Mouse (Mus musculus) embryonic facial prominence, embryonic 14.5 days (tissue): ENCODE data around the gene Mdga1. TPM values are rescaled to one million over a fixed set of nuclear protein-coding genes. Genes with fewer than 3 reads are reported as not detected.

Source experiments
- ATAC-seq: fragments of 200-750 bp; cut with Nextera tagmentation; 2 replicates; pipeline ENCODE4 v1.8.0; 2017; ENCODE audit warnings: low read depth, moderate number of reproducible peaks, moderate TSS enrichment
- DNase-seq: peaks from one replicate; pipeline ENCODE4 v3.0.0-alpha.2; 2015; ENCODE audit warnings: low spot score
- H3K27ac ChIP-seq: fragments of 300-500 bp; sonication (generic); replicated peaks from 2 replicates; pipeline ENCODE4 v1.5.1; 2014; ENCODE audit warnings: low read depth, mild to moderate bottlenecking, low read length, moderate library complexity
- H3K27me3 ChIP-seq: fragments of 300-500 bp; sonication (generic); replicated peaks from 2 replicates; pipeline ENCODE4 v1.6.1; 2014; ENCODE audit warnings: low read length; ENCODE audit not compliant: control insufficient read depth, insufficient read depth
- H3K36me3 ChIP-seq: fragments of 300-500 bp; sonication (generic); 2 replicates; pipeline ENCODE4 v1.6.1; 2014; ENCODE audit warnings: low read length, mixed read lengths; ENCODE audit not compliant: control insufficient read depth, insufficient read depth
- H3K4me1 ChIP-seq: fragments of 300-500 bp; sonication (generic); 2 replicates; pipeline ENCODE4 v1.6.1; 2014; ENCODE audit warnings: antibody characterized with exemption, low read length; ENCODE audit not compliant: control insufficient read depth, insufficient read depth
- H3K4me2 ChIP-seq: fragments of 300-500 bp; sonication (generic); 2 replicates; pipeline ENCODE4 v1.6.1; 2014; ENCODE audit warnings: low read depth, mild to moderate bottlenecking, low read length, moderate library complexity, mixed read lengths
- H3K4me3 ChIP-seq: fragments of 300-500 bp; sonication (generic); 2 replicates; pipeline ENCODE4 v1.5.1; 2014; ENCODE audit warnings: low read depth, mild to moderate bottlenecking, low read length
- H3K9ac ChIP-seq: fragments of 300-500 bp; sonication (generic); 2 replicates; pipeline ENCODE4 v1.6.1; 2014; ENCODE audit warnings: low read depth, mild to moderate bottlenecking, low read length, moderate library complexity, mixed read lengths
- H3K9me3 ChIP-seq: fragments of 300-500 bp; sonication (generic); 2 replicates; pipeline ENCODE4 v1.6.1; 2016; ENCODE audit warnings: low read length; ENCODE audit not compliant: control insufficient read depth
- WGBS: fragments of 180-500 bp; shearing (Covaris S2); extraction: QIAGEN DNeasy Blood & Tissue Kit; methylation state at CpG from one replicate; pipeline ENCODE4 v1.1.7; 2014; 5-methylcytosine and 5-hydroxymethylcytosine counted together
- polyA plus RNA-seq: library from polyadenylated mRNA; unstranded; fragments of >200 nt; fragmentation: Nextera tagmentation; extraction: Ambion mirVana; gene quantifications from 2 replicates; pipeline ENCODE4 v1.2.1, GENCODE M21; 2014

Gene Mdga1
- polyA plus RNA-seq, 1 experiment from 2014 or later, result 5.3 TPM

DNA sequence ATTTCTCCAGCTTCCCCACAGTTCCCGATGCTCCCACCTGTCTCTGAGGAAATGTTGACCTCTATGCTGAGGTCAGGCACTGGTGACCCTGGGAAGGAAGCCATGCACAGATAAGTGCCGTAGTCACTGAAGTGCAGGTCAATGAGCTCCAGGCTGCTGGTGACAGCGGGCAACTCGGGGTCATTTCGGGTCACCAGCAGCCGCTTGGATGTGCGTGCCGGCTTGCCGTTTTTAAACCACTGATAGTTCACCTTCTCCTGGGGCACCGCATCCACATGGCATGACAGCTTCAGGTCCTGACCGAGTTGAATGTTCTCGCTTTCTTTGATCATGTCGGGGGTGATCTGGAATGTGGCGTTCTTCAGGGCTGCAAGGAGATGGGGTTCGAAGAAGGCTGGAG, 123.6 kb downstream of the Mdga1 start:
- no peak overlapping the region for H3K4me3 ChIP-seq
- WGBS, result 38% methylated on average over 15 of the region's 15 CpGs
- no peaks in the 10 kb centered on the region for H3K27me3 ChIP-seq
- H3K27ac ChIP-seq, result no peak overlapping the region
- no peaks in the 10 kb centered on the region for H3K36me3 ChIP-seq
- no peak overlapping the region for H3K4me2 ChIP-seq
- DNase-seq, result no peak
- ATAC-seq, result no peak
- H3K9me3 ChIP-seq, result no peaks in the 10 kb centered on the region
- no peak overlapping the region for H3K9ac ChIP-seq
- no peaks in the 10 kb centered on the region for H3K4me1 ChIP-seq

DNA sequence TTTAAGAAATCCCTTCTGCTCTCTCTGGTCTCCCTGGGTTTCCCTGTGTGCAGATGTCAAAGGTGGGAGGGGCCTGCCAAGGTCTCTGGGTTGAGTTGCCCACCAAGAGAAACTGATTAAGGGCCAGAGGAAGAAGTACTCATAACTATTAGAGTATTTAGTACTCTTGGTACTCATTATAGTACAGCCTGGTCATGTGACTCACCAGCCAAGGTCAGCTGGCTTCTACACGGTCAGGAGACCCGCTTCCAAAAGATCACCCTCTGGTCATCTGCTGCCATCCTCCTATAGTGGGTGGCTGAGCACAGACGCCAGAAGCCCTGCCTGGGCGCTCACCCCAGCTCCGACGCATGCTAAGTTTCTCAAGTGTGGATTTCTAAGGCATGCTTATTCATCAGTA, 124.9 kb downstream of the Mdga1 start:
- no peak overlapping the region for H3K4me2 ChIP-seq
- H3K27ac ChIP-seq, result no peak overlapping the region
- no peak overlapping the region for H3K9ac ChIP-seq
- H3K9me3 ChIP-seq, result no peaks in the 10 kb centered on the region
- H3K27me3 ChIP-seq, result no peaks in the 10 kb centered on the region
- DNase-seq, result no peak
- no peak overlapping the region for H3K4me3 ChIP-seq
- H3K36me3 ChIP-seq, result no peaks in the 10 kb centered on the region
- no peaks in the 10 kb centered on the region for H3K4me1 ChIP-seq
- WGBS, result 83% methylated on average over 6 of the region's 6 CpGs
- ATAC-seq, result no peak

DNA sequence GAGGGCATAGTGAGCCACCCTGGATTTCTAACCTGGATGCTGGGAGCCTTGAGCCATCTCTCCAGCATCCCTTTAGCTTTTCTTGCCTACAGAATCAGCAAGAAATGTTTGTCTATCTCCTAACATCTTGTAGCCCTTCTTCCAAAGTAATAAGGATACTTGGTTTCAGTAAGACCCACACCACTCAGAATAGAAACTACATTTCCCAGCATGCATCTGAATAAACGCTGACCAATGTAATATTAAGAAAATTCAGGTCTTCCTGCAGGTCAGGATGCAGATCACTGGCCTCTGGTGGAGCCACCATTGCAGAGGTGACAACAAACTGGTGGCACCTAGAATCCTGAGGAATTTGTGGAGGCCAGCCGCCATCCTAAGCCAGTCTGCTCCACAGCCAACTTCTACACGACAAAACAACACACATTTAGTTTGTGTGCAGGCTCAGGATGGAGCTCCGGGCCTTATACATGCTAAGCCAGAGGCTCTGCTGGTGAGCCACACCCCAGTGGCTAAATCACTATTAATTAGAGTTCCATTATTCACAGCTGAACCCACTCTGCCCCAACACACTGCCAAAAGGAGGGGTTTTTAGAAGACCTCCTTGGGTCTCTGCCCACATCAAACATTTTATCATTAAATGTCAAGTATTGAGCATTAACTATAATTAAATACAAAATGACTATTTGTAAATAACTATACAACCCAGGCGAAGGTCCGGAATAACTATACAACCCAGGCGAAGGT, 126.3 kb downstream of the Mdga1 start:
- no peaks in the 10 kb centered on the region for H3K4me1 ChIP-seq
- DNase-seq (no peak), ATAC-seq (no peak)
- no peak overlapping the region for H3K9ac ChIP-seq
- H3K9me3 ChIP-seq, result no peaks in the 10 kb centered on the region
- H3K4me2 ChIP-seq, result no peak overlapping the region
- H3K27me3 ChIP-seq, result no peaks in the 10 kb centered on the region
- H3K27ac ChIP-seq, result no peak overlapping the region
- no peak overlapping the region for H3K4me3 ChIP-seq
- WGBS, result 87% methylated on average over 7 of the region's 7 CpGs
- no peaks in the 10 kb centered on the region for H3K36me3 ChIP-seq

DNA sequence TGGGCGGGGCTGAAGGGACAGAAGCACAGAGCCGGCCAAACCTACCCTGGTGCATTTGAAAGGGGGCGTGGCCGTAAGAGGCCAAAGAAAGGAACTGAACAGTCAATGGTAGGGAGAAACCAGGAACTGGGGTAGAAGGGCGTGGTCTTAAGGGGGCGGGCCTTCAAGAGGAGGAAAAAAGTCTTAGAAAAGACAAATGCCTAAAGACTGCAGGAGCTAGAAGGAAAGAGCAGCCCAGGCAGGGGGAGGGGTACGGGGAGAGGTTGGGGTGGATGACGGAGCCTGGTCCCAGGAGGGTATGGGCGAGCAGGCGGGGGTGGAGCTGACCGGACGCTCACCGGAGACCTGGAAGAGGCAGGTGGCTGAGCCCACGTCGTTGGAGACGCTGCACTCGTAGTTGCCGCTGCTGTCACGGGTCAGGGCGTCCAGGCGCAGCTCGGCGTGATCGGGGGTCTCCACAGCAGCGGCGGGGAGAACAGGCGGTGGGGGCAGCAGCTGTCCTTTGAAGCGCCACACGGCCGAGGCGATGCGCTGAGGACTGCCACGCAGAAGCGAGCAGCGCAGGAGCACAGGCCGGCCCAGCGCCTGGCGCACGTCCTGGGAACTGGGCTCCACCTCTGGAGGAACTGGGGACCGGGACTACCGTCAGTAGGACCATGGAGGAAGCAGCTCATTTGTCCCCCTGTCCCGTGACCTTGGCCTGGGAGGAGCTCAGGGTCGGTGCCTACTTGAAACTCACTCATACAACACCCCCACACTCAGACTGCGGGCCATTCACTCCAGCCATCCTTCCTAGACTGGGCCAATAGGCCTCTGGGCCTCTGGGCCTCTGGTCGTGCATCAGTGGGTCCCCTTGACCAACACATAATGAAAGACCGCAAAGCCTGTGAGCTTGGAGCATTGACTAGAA, 127.9 kb downstream of the Mdga1 start:
- Histone ChIP-seq H3K27ac (no peak overlapping the region), H3K9me3 (no peaks in the 10 kb centered on the region), H3K27me3 (no peaks in the 10 kb centered on the region), H3K4me1 (peaks cover 11% of the 10 kb centered on the region), H3K9ac (peak overlapping the region; percentile 57), H3K4me2 (peak overlapping the region; percentile 88), H3K36me3 (no peaks in the 10 kb centered on the region), H3K4me3 (peak overlapping the region; percentile 45)
- DNase-seq (peak; percentile 86), ATAC-seq (peak; percentile 51)
- 8% methylated on average over 19 of the region's 46 CpGs for WGBS

DNA sequence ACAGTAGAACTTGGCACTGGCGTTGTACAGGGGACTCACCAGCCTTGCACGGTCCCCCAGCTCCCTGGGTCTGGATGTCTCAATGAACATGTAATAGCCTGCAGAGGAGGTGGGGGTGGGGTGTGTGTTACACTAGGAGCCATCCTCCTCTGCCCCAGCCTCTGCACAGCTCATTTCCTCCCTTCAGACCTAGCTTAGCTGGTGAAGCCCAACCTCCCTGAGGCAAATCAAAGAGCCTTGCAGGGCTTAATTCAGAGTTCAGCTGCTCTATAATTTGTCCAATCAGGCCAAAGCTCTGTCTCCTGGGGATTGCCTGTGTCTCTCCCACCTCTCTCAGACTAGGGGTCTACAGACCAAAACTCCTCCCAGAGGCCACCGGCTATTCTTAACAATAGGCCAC, 131.9 kb downstream of the Mdga1 start:
- Histone ChIP-seq H3K4me2 (no peak overlapping the region), H3K9ac (no peak overlapping the region), H3K27ac (no peak overlapping the region), H3K27me3 (no peaks in the 10 kb centered on the region), H3K4me3 (no peak overlapping the region), H3K4me1 (peaks cover 11% of the 10 kb centered on the region), H3K9me3 (no peaks in the 10 kb centered on the region), H3K36me3 (no peaks in the 10 kb centered on the region)
- peak; percentile 81 for DNase-seq
- WGBS, result 12% methylated on average over 3 of the region's 3 CpGs
- ATAC-seq, result peak; percentile 74

DNA sequence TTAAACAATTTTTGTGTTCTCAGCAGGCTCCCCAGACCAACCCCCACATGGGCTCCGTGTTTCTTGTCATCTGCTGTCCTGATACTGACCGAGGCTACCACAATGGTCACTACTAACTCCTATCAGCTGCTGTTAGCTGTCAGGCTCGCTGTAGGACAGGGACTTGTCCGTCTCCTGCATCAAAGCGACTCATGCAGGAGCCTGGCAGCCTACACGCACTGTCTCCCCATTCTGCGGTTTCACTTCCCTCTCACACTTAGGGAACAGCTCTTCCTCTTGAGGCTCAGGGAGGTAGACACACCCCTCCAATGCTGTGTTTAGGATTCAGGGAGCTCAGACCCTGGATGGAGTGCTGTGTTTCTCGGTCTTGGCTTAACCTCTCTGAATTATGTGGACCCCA, 132.4 kb downstream of the Mdga1 start:
- H3K4me2 ChIP-seq, result no peak overlapping the region
- H3K4me3 ChIP-seq, result no peak overlapping the region
- DNase-seq (peak; percentile 23), ATAC-seq (no peak)
- WGBS, result 62% methylated on average over 8 of the region's 8 CpGs
- H3K36me3 ChIP-seq, result no peaks in the 10 kb centered on the region
- H3K27ac ChIP-seq, result no peak overlapping the region
- H3K4me1 ChIP-seq, result peaks cover 11% of the 10 kb centered on the region
- H3K27me3 ChIP-seq, result no peaks in the 10 kb centered on the region
- H3K9me3 ChIP-seq, result no peaks in the 10 kb centered on the region
- no peak overlapping the region for H3K9ac ChIP-seq

DNA sequence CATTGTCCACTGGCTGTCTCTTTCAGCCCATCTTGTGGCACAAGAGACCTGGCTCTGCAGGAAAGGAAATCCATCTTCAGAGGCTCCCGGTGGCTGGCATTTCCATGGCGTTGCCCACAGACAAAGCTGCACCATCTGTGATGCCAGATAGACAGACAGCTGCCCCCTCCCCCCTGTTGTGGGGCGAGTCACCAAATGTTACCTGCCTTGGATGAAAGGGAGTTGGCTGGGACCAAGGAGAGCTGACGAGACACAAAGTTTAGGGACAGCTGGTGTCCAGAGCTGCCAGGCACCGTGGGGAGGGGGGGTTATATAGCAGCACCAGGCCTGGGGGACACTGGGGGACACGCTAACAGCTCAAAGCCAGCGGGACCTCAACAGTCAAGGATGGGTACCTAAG, 135.1 kb downstream of the Mdga1 start:
- Histone ChIP-seq H3K27me3 (no peaks in the 10 kb centered on the region), H3K4me2 (no peak overlapping the region), H3K36me3 (no peaks in the 10 kb centered on the region), H3K9ac (no peak overlapping the region), H3K4me3 (no peak overlapping the region), H3K9me3 (no peaks in the 10 kb centered on the region), H3K27ac (no peak overlapping the region), H3K4me1 (peaks cover 11% of the 10 kb centered on the region)
- DNase-seq, result no peak
- 70% methylated on average over 7 of the region's 7 CpGs for WGBS
- ATAC-seq, result no peak

DNA sequence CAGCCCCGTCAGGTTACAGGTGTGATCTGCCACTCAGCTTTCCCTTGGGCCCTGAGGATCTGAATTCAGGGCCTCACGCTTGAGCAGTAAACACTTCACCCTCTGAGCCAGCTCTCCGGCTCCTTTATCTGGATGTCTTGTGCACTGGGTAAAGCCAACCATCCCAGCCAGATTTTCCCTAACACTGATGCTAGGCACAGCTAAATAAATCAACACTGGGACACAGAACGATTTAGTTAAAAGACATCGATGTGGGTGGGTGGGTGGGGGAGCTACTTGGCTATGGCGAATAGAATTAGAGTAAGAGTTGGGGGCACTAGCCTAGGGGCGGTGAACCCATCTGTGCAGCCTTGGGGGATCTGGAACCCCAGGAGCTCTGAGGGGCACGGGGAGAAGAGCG, 135.6 kb downstream of the Mdga1 start:
- DNase-seq (no peak), ATAC-seq (no peak)
- Histone ChIP-seq H3K27me3 (no peaks in the 10 kb centered on the region), H3K4me2 (no peak overlapping the region), H3K36me3 (no peaks in the 10 kb centered on the region), H3K9ac (no peak overlapping the region), H3K4me1 (peaks cover 11% of the 10 kb centered on the region), H3K27ac (no peak overlapping the region), H3K4me3 (no peak overlapping the region), H3K9me3 (no peaks in the 10 kb centered on the region)
- 84% methylated on average over 9 of the region's 9 CpGs for WGBS
